Mouse (Mus musculus) heart, embryonic 14.5 days (tissue): ENCODE measurements around the gene Epb41. TPM values are rescaled to one million over a fixed set of nuclear protein-coding genes. Genes with fewer than 3 reads are reported as not detected.

ENCODE experiments used
- ATAC-seq: fragments of 200-750 bp; cut with Nextera tagmentation; 2 replicates; pipeline ENCODE4 v1.8.0; 2017; ENCODE audit warnings: low read depth, moderate TSS enrichment; ENCODE audit not compliant: insufficient number of reproducible peaks, insufficient read depth, low FRiP score
- H3K27ac ChIP-seq, 2 experiments: fragments of 200-500 bp in 1 of 2; fragments of 300-500 bp in 1 of 2; sonication (generic) in 1 of 2; replicated peaks in 1 of 2; 2 replicates each; pipeline ENCODE4 v1.5.1; 2012 to 2014; ENCODE audit warnings: low read depth in 2 of 2, low read length in 2 of 2, control low read depth in 1 of 2, mild to moderate bottlenecking in 1 of 2, mixed read lengths in 1 of 2; ENCODE audit not compliant: control insufficient read depth in 1 of 2, insufficient read depth in 1 of 2
- H3K27me3 ChIP-seq: fragments of 300-500 bp; sonication (generic); 2 replicates; pipeline ENCODE4 v1.6.1; 2014; ENCODE audit warnings: mild to moderate bottlenecking, low read length, control low read depth; ENCODE audit not compliant: control insufficient read depth, insufficient read depth
- H3K36me3 ChIP-seq: fragments of 300-500 bp; sonication (generic); 2 replicates; pipeline ENCODE4 v1.6.1; 2014; ENCODE audit warnings: mild to moderate bottlenecking, control low read depth, low read length, mixed read lengths; ENCODE audit not compliant: control insufficient read depth, insufficient read depth
- H3K4me1 ChIP-seq, 2 experiments: fragments of 200-500 bp in 1 of 2; fragments of 300-500 bp in 1 of 2; sonication (generic) in 1 of 2; 2 replicates each; pipeline ENCODE4 v1.6.1; 2012 to 2014; ENCODE audit warnings: low read length in 2 of 2, control low read depth in 1 of 2, mixed read lengths in 1 of 2; ENCODE audit not compliant: control insufficient read depth in 2 of 2, insufficient read depth in 2 of 2
- H3K4me2 ChIP-seq: fragments of 300-500 bp; sonication (generic); 2 replicates; pipeline ENCODE4 v1.6.1; 2014; ENCODE audit warnings: mild to moderate bottlenecking, low read length
- H3K4me3 ChIP-seq, 2 experiments: fragments of 200-500 bp in 1 of 2; fragments of 300-500 bp in 1 of 2; sonication (generic) in 1 of 2; 2 replicates each; pipeline ENCODE4 v1.5.1; 2012 to 2014; ENCODE audit warnings: low read length in 2 of 2, mild to moderate bottlenecking in 2 of 2, control low read depth in 1 of 2, low read depth in 1 of 2, moderate library complexity in 1 of 2; ENCODE audit not compliant: control insufficient read depth in 1 of 2, insufficient read depth in 1 of 2
- H3K9ac ChIP-seq: fragments of 300-500 bp; sonication (generic); 2 replicates; pipeline ENCODE4 v1.6.1; 2014; ENCODE audit warnings: mild to moderate bottlenecking, low read length
- H3K9me3 ChIP-seq: fragments of 300-500 bp; sonication (generic); 2 replicates; pipeline ENCODE4 v1.6.1; 2016; ENCODE audit warnings: low read length, control low read depth; ENCODE audit not compliant: control insufficient read depth
- WGBS: fragments of 180-500 bp; shearing (Covaris S2); extraction: QIAGEN DNeasy Blood & Tissue Kit; methylation state at CpG from one replicate; pipeline ENCODE4 v1.1.7; 2014; 5-methylcytosine and 5-hydroxymethylcytosine counted together
- polyA plus RNA-seq: library from polyadenylated mRNA; unstranded; fragments of >200 nt; fragmentation: Nextera tagmentation; extraction: Ambion mirVana; gene quantifications from 2 replicates; pipeline ENCODE4 v1.2.1, GENCODE M21; 2014

Gene Epb41
- polyA plus RNA-seq, 1 experiment from 2014 or later, result 45.7 TPM

DNA sequence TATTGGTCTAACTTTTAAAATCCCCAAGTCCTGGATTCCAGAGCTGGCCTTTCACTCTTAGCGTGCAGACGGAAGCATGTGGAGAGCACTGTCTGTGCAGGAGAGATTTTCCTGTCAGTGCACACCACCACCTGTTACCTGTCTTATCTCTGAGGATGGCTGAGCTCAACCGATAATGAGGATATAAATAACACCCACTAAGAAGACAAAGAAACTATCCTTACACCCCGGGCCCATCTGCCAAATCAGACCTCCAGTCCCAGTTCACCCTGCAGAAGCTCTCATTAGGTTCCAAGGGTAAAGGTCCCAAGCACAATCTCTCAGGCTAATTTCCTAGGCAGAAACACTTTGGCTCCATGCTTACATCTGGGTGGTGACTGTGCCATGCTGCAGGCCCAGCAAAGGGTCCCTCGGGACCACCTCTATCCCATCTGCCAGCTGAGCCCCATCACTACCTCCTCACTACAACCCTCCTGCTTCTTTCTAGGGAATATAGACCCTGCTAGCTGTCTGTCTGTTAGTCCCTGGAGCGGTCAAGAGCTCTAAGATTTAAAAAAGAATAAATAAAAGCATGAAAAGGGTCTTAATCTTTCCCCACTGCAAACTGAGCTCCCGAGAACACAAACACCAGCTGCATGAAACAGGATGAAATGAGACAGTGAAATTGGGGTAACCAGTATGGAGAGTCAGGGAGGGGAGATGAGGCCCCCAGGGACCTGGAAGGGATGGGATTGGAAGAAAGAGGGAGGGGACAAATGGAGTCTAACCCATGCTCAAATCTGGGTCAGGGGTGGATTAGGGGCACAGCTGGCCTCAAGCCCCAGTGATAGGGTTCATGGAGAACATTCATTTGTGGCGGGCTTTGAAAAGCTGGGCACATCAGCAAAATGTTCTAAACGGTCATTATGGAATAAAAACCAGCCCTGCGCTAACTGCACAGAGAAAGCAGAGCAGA lies 23.5 kb downstream of the Epb41 start:
- no peak for ATAC-seq
- no peak overlapping the region for H3K4me2 ChIP-seq
- H3K27ac ChIP-seq, result no peak overlapping the region
- H3K36me3 ChIP-seq, result no peaks in the 10 kb centered on the region
- H3K9ac ChIP-seq, result no peak overlapping the region
- peaks cover 6 to 12% of the 10 kb centered on the region in 2 experiments for H3K4me1 ChIP-seq
- H3K9me3 ChIP-seq, result no peaks in the 10 kb centered on the region
- 69% methylated on average over 10 of the region's 10 CpGs for WGBS
- no peaks in the 10 kb centered on the region for H3K27me3 ChIP-seq
- no peak overlapping the region for H3K4me3 ChIP-seq

- H3K36me3 ChIP-seq, result no peaks in the 10 kb centered on the region
- peak overlapping the region; percentile 73 to 89 for H3K4me3 ChIP-seq
- no peaks in the 10 kb centered on the region for H3K27me3 ChIP-seq
- peak overlapping the region in 1 of 2 experiments; percentile 48; a peak in 2 of 4 replicates for H3K27ac ChIP-seq
- peaks cover 6 to 13% of the 10 kb centered on the region in 2 experiments for H3K4me1 ChIP-seq
- peak overlapping the region; percentile 44; the same call in 1 of the 2 replicates for H3K9ac ChIP-seq
- 12% methylated on average over 14 of the region's 15 CpGs for WGBS
- H3K4me2 ChIP-seq, result peak overlapping the region; percentile 100
- no peaks in the 10 kb centered on the region for H3K9me3 ChIP-seq
- no peak for ATAC-seq
These were observed 25.4 kb downstream of the Epb41 start for GRCm38 (mm10) chr4:132049549-132050200.

- peaks cover 6 to 20% of the 10 kb centered on the region in 2 experiments for H3K4me1 ChIP-seq
- peak overlapping the region; percentile 100 for H3K4me2 ChIP-seq
- peak overlapping the region; percentile 90 for H3K9ac ChIP-seq
- no peaks in the 10 kb centered on the region for H3K27me3 ChIP-seq
- no peaks in the 10 kb centered on the region for H3K36me3 ChIP-seq
- 0% methylated on average over 9 of the region's 46 CpGs for WGBS
- H3K4me3 ChIP-seq, result peak overlapping the region; percentile 73 to 89
- H3K27ac ChIP-seq, result peak overlapping the region; percentile 65 to 87
- H3K9me3 ChIP-seq, result no peaks in the 10 kb centered on the region
- peak; percentile 97 for ATAC-seq
These were observed 26.1 kb downstream of the Epb41 start for GRCm38 (mm10) chr4:132048995-132049404.

GRCm38 (mm10) chr4:132048011-132048991 lies 26.8 kb downstream of the Epb41 start:
- ATAC-seq, result peak; percentile 52; the same call in 1 of the 2 replicates
- Histone ChIP-seq H3K4me1 (peaks cover 6 to 26% of the 10 kb centered on the region in 2 experiments), H3K9ac (peak overlapping the region; percentile 90), H3K27ac (peak overlapping the region; percentile 65 to 87), H3K4me3 (peak overlapping the region; percentile 73 to 89), H3K36me3 (no peaks in the 10 kb centered on the region), H3K4me2 (peak overlapping the region; percentile 100), H3K9me3 (no peaks in the 10 kb centered on the region), H3K27me3 (no peaks in the 10 kb centered on the region)
- WGBS, result under 1% methylated on average over 90 of the region's 95 CpGs

DNA sequence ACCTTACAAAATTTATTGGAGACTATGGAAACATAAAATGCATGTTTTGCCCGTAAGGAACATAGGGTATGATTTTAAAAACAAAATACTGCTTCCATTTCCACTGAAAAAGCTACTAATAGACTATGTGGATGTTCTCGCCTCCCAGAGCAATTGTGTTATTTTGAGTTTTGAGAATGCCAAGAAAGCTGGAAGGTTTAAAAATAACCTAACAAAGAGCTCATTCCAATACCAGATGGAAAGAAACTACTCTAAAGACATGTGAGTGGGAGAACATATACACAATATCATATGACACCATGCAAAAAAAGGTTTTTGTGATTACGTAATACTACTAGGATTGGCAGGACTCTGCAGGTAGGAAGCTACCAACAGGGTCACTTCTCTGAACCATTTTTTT lies 31.4 kb downstream of the Epb41 start:
- ATAC-seq, result no peak
- Histone ChIP-seq H3K9ac (no peak overlapping the region; the same call in 1 of the 2 replicates), H3K27me3 (no peaks in the 10 kb centered on the region), H3K4me1 (peaks cover 2 to 20% of the 10 kb centered on the region in 2 experiments; a peak in 3 of 4 replicates), H3K9me3 (no peaks in the 10 kb centered on the region), H3K4me2 (no peak overlapping the region), H3K4me3 (no peak overlapping the region), H3K36me3 (no peaks in the 10 kb centered on the region), H3K27ac (no peak overlapping the region; a peak in 1 of 4 replicates)
- WGBS, result 74% methylated on average over 3 of the region's 3 CpGs

DNA sequence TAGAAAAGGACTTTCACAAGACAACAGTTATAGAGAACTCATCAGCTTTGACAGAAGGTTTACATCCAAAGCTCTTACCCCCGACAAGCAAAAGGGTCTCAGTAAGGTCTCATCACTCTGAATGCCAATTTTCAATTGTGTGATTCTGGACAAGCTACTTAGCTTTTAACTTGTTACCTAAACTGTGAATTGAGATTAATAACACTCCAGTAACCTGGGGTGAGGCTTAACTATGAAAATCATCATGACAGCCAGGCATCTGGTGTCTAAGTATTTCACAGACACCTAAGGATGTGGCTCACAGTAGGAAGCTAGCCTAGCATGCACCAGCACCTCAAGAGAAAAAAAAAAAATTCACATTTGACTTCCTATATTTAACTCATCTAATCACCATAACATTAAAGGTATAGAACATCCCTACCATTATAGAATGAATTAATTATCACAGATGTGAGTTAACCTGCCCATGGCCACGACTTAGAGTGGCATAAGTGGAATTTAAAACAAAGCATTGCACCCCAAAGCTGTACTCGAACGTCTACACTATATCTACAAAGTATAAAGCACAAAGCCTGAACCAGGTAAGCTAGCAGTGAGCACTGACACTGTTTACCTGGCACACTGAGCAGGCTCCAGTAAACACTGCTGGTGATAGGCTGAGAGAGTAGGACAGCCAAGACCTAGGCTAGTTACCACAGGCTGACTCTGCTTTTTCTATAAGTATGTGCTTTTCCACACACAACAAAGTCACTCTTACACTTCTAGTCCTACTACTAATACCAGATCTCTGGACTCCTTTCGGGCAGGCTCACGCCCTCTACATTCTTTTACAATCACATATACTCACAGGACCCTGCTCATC lies 33.4 kb downstream of the Epb41 start:
- Histone ChIP-seq H3K27me3 (no peaks in the 10 kb centered on the region), H3K4me1 (peaks cover 5 to 26% of the 10 kb centered on the region in 2 experiments), H3K9me3 (no peaks in the 10 kb centered on the region), H3K27ac (no peak overlapping the region), H3K4me3 (no peak overlapping the region), H3K4me2 (no peak overlapping the region), H3K9ac (no peak overlapping the region), H3K36me3 (no peaks in the 10 kb centered on the region)
- ATAC-seq, result no peak
- WGBS, result 81% methylated on average over 6 of the region's 6 CpGs
